Mouse (Mus musculus): Measurements from ENCODE around the gene Fam155a. TPM values are rescaled to one million over a fixed set of nuclear protein-coding genes. Genes with fewer than 3 reads are reported as not detected.
"Not testable (repeated sequence)": the region's sequence is repeated elsewhere in the genome, so short reads cannot be mapped to it uniquely, and the experiment has no call there.

Gene Fam155a
- polyA plus RNA-seq, 1 experiment from 2014 or later: 28.8 TPM

DNA sequence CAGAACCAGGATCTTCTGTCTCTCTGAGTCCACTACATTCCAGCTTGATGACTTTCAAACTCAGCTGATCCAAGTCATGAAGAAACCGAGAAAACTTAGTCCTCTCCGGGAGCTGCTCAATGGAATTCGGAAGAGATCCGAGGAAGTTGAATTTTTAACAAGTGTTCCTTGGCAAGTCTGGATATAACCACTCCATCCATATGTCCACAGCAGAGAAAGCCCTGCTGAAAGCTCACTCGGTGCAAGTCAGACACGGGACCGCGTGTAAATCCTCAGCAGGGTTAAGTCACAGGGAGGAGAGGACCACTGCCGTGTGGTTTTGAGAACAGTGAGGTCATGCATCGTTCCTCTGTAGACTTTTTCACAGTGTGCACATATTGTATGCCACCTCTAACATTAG is 5.9 kb upstream of the Fam155a start:
- no peak overlapping the region for H3K9ac ChIP-seq (replicated peaks)
- ATAC-seq (ENCODE audit: low FRiP score): no peak
- no peak overlapping the region for H3K4me3 ChIP-seq (replicated peaks)
- 88% methylated on average over 10 of the region's 10 CpGs for WGBS
- H3K4me1 ChIP-seq: peaks cover 4% of the 10 kb centered on the region; the same call in 1 of the 2 replicates
- no peak overlapping the region for H3K27ac ChIP-seq (replicated peaks)
- H3K27me3 ChIP-seq (replicated peaks): peaks cover 3% of the 10 kb centered on the region; the same call in 1 of the 2 replicates
- H3K36me3 ChIP-seq: no peaks in the 10 kb centered on the region
- H3K4me2 ChIP-seq: no peak overlapping the region
- no peaks in the 10 kb centered on the region for H3K9me3 ChIP-seq (replicated peaks)

DNA sequence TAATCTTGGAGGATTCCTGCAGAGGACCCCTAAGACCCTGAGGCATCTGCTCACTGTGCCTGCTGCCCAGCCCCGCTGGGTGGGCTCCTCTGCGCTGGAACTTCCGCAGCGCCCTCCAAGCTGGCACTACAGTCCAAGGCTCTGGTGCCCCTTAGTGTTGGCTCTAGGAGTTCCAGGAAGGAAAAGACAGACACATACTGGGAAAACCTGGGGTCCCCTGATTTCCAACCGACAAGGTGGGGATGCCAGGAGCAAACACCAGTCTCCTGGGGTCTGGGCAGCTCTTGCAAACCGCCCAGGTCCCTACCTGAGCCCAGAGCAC is 1.5 kb upstream of the Fam155a start:
- 3% methylated on average over 6 of the region's 6 CpGs for WGBS
- peak overlapping the region; percentile 91 for H3K27ac ChIP-seq (replicated peaks)
- peaks cover 20% of the 10 kb centered on the region for H3K4me1 ChIP-seq
- no peaks in the 10 kb centered on the region for H3K36me3 ChIP-seq
- peaks cover 3% of the 10 kb centered on the region; the same call in 1 of the 2 replicates for H3K27me3 ChIP-seq (replicated peaks)
- H3K4me2 ChIP-seq: peak overlapping the region; percentile 91
- ATAC-seq (ENCODE audit: low FRiP score): peak; percentile 91
- H3K9me3 ChIP-seq (replicated peaks): no peaks in the 10 kb centered on the region
- peak overlapping the region; percentile 75 for H3K4me3 ChIP-seq (replicated peaks)
- H3K9ac ChIP-seq (replicated peaks): peak overlapping the region; percentile 79

DNA sequence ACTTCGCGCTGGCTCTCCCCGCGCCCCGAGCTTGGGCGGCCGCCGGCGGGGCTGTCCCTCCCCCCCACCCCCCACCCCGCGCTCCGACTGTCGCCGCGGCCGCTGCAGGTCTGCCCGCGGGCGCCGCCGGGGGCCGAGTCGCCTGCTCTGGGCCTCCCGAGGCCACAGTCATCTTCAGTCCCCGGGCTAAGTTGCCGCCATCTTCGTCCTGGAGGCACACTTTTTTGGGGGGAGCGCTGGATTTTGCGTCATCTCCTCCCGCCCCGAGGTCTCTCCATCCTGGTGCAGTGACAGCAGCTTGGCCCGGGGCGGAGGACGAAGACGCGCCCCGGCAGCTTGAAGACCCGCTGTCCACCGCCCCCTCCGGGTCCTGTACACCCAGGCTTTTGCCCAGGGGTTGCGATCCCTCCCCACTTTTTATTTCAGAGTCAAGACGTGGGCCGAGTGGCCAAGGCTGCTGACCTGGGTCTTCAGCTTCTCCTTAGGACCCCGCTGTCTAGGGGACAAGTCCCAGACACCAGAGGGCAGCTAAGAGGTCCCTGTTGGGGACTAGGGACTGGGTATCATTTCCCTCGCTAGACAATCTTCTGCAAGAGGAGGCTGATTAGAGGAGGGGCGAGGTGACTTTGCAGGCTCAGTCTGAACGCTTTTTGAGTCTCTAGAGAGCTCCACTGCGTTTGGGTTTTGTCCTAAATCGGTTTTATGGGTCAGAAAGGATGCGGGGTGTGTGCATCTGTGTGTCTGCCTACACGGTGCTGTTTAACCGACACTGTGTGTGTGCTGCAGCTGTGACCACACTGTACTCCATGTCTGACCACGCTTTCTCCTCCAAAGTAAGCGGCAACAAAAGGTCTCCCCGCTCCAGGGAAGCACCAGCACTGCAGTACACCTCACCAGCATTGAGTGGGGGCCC is 901 bp upstream of the Fam155a start:
- under 1% methylated on average over 55 of the region's 55 CpGs for WGBS
- H3K36me3 ChIP-seq: no peaks in the 10 kb centered on the region
- peak overlapping the region; percentile 75 for H3K4me3 ChIP-seq (replicated peaks)
- peaks cover 20% of the 10 kb centered on the region for H3K4me1 ChIP-seq
- no peaks in the 10 kb centered on the region for H3K9me3 ChIP-seq (replicated peaks)
- peak overlapping the region; percentile 91 for H3K4me2 ChIP-seq
- H3K27ac ChIP-seq (replicated peaks): peak overlapping the region; percentile 91
- H3K9ac ChIP-seq (replicated peaks): peak overlapping the region; percentile 79
- peaks cover 3% of the 10 kb centered on the region; the same call in 1 of the 2 replicates for H3K27me3 ChIP-seq (replicated peaks)
- ATAC-seq (ENCODE audit: low FRiP score): peak; percentile 73

DNA sequence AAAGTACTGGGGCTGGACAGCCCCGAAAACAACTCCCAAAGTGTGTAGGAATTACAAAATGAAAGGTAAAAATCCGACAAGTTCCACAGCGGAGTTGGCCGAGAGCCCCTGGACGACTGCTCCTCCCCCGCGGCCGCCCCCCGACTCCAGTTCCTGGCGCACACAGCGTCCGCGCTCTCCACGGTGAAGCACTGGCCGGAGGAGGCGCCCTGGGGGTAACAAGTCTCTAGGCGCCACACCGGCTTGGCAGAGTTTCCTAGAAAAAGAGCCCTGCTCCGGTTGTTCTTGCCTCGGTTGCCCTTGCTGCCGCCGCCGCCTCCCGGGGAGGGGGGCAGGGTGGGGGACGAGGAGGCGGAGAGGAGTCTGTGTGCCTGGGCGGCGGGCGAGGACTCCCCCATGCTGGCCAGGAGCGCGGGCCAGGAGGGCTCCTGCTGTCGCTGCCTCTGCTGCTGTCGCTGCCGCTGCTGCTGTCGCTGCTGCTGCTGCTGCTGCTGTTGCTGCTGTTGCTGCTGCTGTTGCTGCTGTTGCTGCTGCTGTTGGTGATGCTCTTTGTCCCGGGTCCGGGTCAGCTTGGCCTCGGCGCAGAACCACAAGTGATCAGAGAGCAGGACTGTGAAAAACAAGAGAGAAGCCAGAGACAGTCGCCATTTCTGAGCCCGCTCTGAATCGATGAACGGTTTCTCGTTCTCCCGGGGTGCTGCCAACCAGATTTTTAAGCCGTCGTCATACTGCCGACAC is 531 bp downstream of the Fam155a start:
- peaks cover 3% of the 10 kb centered on the region; the same call in 1 of the 2 replicates for H3K27me3 ChIP-seq (replicated peaks)
- no peaks in the 10 kb centered on the region for H3K36me3 ChIP-seq
- peak overlapping the region; percentile 91 for H3K27ac ChIP-seq (replicated peaks)
- H3K4me1 ChIP-seq: peaks cover 27% of the 10 kb centered on the region
- ATAC-seq (ENCODE audit: low FRiP score): peak; percentile 26; the same call in 1 of the 2 replicates
- H3K4me3 ChIP-seq (replicated peaks): peak overlapping the region; percentile 75
- WGBS: 1% methylated on average over 47 of the region's 48 CpGs
- peak overlapping the region; percentile 91 for H3K4me2 ChIP-seq
- no peaks in the 10 kb centered on the region for H3K9me3 ChIP-seq (replicated peaks)
- H3K9ac ChIP-seq (replicated peaks): peak overlapping the region; percentile 79

DNA sequence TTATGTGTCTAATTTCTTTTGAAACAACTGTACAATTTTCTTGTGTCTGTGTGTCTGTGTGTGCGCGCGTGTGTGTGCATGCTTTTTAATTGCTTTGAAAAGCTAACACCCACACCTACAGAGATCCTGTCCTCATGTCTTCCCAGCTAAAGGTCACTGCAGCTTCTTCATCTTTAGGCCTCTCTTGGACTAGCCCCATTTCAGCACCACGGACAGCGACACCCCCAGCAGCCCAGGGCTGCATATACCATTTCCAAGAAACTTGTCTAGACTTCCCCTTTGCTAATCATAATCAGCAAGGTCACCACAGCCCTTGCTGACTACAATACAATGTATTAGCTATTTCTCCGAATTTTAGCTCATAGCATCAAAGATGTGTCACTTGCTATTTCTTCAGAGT is 1.9 kb downstream of the Fam155a start:
- Histone ChIP-seq H3K4me3 (replicated peaks) (peak overlapping the region; percentile 75), H3K4me2 (peak overlapping the region; percentile 91), H3K27me3 (replicated peaks) (no peaks in the 10 kb centered on the region), H3K9me3 (replicated peaks) (no peaks in the 10 kb centered on the region), H3K9ac (replicated peaks) (0 out of 2 replicates have a peak overlapping the region, but pooled peaks have one; percentile 79), H3K27ac (replicated peaks) (no peak overlapping the region), H3K4me1 (peaks cover 27% of the 10 kb centered on the region), H3K36me3 (no peaks in the 10 kb centered on the region)
- WGBS: 38% methylated on average over 6 of the region's 6 CpGs
- no peak for ATAC-seq (ENCODE audit: low FRiP score)

DNA sequence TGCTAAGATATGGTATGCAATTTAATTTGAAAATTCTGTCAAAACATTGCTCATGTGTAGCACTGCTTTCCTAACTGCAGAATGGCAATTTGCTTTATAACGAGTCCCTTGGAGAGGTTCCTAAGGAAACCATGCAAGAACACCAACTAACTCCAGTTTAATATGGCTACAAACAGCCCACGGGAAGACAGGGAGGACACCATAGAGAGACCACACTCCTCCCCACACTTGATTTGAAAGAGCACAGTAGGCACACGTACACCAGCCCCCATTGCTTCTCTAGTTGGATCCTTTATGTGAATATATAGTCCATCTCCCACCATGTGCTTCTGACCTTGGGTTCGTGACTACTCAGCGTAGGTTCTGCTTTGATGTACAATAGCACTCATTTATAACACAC is 35.8 kb downstream of the Fam155a start:
- H3K36me3 ChIP-seq: no peaks in the 10 kb centered on the region
- ATAC-seq (ENCODE audit: low FRiP score): peak; percentile 53; the same call in 1 of the 2 replicates
- peaks cover 10% of the 10 kb centered on the region for H3K4me1 ChIP-seq
- H3K4me2 ChIP-seq: no peak overlapping the region
- H3K4me3 ChIP-seq (replicated peaks): no peak overlapping the region
- 64% methylated on average over 5 of the region's 5 CpGs for WGBS
- no peak overlapping the region for H3K9ac ChIP-seq (replicated peaks)
- no peaks in the 10 kb centered on the region for H3K27me3 ChIP-seq (replicated peaks)
- H3K27ac ChIP-seq (replicated peaks): no peak overlapping the region
- no peaks in the 10 kb centered on the region for H3K9me3 ChIP-seq (replicated peaks)

DNA sequence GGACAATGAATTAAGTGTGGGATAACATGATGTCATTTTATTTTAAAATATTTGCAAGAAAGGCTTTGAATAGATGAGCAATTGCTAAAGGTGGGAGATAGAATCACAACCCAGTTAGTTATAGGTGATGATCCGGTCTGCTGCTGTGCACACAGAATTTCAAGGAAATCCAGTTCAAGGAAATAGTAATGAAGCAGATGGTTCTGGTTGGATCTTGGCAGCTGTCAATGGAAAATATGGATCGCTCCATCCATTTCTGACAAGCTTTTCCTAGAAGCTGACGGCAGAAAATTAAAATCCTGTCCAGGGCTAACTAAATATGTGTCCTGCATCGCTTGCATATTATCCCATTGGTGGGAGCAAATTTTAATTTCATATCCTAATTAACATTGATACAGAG is 61.2 kb downstream of the Fam155a start:
- no peak overlapping the region for H3K9ac ChIP-seq (replicated peaks)
- H3K9me3 ChIP-seq (replicated peaks): no peaks in the 10 kb centered on the region
- H3K27ac ChIP-seq (replicated peaks): no peak overlapping the region
- no peaks in the 10 kb centered on the region for H3K4me1 ChIP-seq
- H3K36me3 ChIP-seq: no peaks in the 10 kb centered on the region
- no peaks in the 10 kb centered on the region for H3K27me3 ChIP-seq (replicated peaks)
- ATAC-seq (ENCODE audit: low FRiP score): no peak
- no peak overlapping the region for H3K4me3 ChIP-seq (replicated peaks)
- no peak overlapping the region for H3K4me2 ChIP-seq
- 82% methylated on average over 4 of the region's 4 CpGs for WGBS

DNA sequence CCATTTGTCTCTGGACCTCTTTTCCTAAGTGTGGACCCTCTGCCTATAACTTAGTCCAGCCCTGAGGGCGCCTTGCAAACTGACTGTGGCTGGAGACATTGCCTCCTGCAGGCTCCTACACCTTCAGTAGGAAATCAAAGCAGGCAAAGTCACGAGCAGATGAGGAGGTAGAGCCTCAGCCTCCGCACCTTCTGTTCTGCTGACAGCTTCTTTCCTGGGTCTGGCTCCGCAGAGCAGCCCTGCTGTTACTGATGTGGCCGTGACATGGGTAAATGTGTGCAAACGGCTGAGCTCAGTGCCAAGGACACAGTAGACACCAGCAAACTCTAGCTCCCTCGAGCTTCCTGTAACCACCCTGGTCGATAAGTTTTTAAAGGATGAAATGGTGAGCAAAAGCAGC is 63.5 kb downstream of the Fam155a start:
- H3K4me1 ChIP-seq: no peaks in the 10 kb centered on the region
- 78% methylated on average over 8 of the region's 8 CpGs for WGBS
- no peak overlapping the region for H3K9ac ChIP-seq (replicated peaks)
- no peak for ATAC-seq (ENCODE audit: low FRiP score)
- no peaks in the 10 kb centered on the region for H3K36me3 ChIP-seq
- H3K4me2 ChIP-seq: no peak overlapping the region
- H3K27me3 ChIP-seq (replicated peaks): no peaks in the 10 kb centered on the region
- no peaks in the 10 kb centered on the region for H3K9me3 ChIP-seq (replicated peaks)
- no peak overlapping the region for H3K4me3 ChIP-seq (replicated peaks)
- H3K27ac ChIP-seq (replicated peaks): no peak overlapping the region

DNA sequence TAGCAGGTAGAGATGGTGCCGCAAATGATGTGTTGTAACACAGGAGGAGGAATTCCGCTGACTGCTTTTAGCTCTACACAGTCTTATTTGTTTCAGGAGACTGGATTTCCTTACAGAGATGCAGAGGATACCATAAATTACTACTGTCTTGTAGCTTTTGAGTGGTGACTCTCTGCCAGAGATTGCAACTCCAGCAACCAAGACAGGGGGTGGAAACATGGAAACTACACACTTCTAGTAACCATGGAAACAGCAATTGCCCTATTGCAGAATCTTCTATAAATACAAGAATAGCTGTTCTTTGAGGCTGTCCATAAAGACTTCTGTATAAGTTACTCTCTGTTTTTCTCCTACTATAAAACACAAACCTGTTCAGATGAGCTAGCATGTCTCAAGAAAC is 76.2 kb downstream of the Fam155a start:
- Histone ChIP-seq H3K4me3 (replicated peaks) (no peak overlapping the region), H3K27me3 (replicated peaks) (no peaks in the 10 kb centered on the region), H3K9ac (replicated peaks) (no peak overlapping the region), H3K9me3 (replicated peaks) (no peaks in the 10 kb centered on the region), H3K27ac (replicated peaks) (no peak overlapping the region), H3K36me3 (no peaks in the 10 kb centered on the region), H3K4me2 (no peak overlapping the region), H3K4me1 (peaks cover 11% of the 10 kb centered on the region; the same call in 1 of the 2 replicates)
- 28% methylated on average over 2 of the region's 2 CpGs for WGBS
- ATAC-seq (ENCODE audit: low FRiP score): peak; percentile 63; the same call in 1 of the 2 replicates

DNA sequence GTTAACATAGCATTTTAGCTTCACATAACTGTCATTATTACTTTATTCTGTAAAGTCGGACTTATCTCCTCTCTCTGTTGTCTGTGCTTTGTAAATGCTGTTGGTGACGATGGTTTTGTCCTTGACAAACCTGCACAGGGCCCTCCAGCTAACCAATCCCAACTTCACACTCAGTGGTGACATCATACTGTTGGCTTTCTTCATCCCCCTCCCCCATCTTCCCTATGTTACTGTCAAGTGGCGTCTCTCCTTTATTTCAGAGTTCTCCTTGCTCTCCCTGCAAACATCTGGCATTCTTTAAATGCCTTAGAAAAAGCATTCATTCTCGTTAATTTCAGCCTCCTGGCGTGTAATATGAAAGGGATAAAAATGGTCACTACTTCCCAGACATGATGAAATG is 78.6 kb downstream of the Fam155a start:
- WGBS: 55% methylated on average over 5 of the region's 5 CpGs
- no peak overlapping the region for H3K4me2 ChIP-seq
- no peaks in the 10 kb centered on the region for H3K9me3 ChIP-seq (replicated peaks)
- H3K27ac ChIP-seq (replicated peaks): no peak overlapping the region
- no peak overlapping the region for H3K4me3 ChIP-seq (replicated peaks)
- ATAC-seq (ENCODE audit: low FRiP score): no peak
- no peaks in the 10 kb centered on the region for H3K27me3 ChIP-seq (replicated peaks)
- no peaks in the 10 kb centered on the region for H3K36me3 ChIP-seq
- H3K4me1 ChIP-seq: peaks cover 11% of the 10 kb centered on the region; the same call in 1 of the 2 replicates
- no peak overlapping the region for H3K9ac ChIP-seq (replicated peaks)

DNA sequence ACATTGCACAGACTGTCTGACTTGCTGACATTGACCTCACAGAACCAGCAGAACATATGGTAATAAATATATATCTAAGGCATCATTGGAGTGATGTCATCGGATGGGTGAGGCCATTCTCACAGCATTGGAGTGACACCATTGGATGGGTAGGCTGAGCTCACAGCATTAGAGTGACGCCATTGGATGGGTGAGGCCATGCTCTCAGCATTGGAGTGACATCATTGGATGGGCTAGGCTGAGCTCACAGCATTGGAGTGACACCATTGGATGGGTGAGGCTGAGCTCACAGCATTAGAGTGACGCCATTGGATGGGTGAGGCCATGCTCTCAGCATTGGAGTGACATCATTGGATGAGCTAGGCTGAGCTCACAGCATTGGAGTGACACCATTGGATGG is 110.9 kb downstream of the Fam155a start:
- H3K4me3 ChIP-seq (replicated peaks); H3K36me3 ChIP-seq; ATAC-seq (ENCODE audit: low FRiP score); H3K27me3 ChIP-seq (replicated peaks); H3K9ac ChIP-seq (replicated peaks); H3K9me3 ChIP-seq (replicated peaks); H3K4me1 ChIP-seq; H3K4me2 ChIP-seq; H3K27ac ChIP-seq (replicated peaks): not testable (repeated sequence)
- 91% methylated on average over 3 of the region's 3 CpGs for WGBS

DNA sequence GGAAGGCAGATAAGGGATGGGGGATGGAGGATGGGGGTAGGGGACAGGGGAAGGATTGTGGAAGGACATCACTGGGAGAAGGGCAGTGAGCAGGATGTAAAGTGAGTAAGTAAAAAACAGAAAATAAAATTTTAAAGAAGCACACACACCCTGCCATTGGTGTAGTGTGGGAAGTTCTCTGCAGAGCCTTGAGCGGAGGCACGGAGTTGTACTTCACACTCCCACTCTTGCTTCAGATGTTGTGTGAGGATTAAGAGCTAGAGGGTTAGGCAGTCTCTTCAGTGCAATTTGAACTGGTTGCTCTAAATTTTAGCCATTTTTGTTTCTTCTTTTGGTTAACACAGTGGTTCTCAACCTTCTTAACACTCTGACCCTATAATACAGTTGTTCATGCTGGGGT is 114.1 kb downstream of the Fam155a start:
- Histone ChIP-seq H3K9me3 (replicated peaks) (no peaks in the 10 kb centered on the region), H3K4me2 (no peak overlapping the region), H3K27ac (replicated peaks) (no peak overlapping the region), H3K36me3 (no peaks in the 10 kb centered on the region), H3K4me1 (no peaks in the 10 kb centered on the region), H3K4me3 (replicated peaks) (no peak overlapping the region), H3K9ac (replicated peaks) (no peak overlapping the region), H3K27me3 (replicated peaks) (no peaks in the 10 kb centered on the region)
- no peak for ATAC-seq (ENCODE audit: low FRiP score)
- WGBS: 96% methylated on average over 2 of the region's 2 CpGs

Data from neural tube, embryonic 15.5 days (tissue).